In the genomic region with DNA sequence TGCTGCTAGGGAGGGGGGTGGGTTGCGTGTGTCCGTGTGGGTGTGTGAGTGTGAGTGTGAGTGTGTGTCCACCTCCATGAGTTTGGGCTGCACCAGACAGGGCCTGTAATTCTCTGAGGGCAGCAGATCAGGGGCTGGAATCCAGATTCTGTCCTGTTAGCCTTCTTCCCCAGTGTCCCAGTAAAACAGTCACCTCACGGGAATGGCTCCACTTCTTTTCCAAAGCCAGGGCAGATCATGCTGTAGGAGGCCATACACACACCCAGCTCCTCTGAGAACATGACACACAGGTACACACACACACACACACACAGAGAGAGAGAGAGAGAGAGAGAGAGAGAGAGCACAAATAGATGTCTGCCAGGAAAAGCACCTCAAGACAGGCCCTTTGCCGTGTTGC, we compare ENCODE assay signal across 9 mouse cellular contexts. TPM values are rescaled to one million over a fixed set of nuclear protein-coding genes. Genes with fewer than 3 reads are reported as not detected.
DNase-seq lines count a peak whose midpoint lies in the region; ATAC-seq and TF ChIP-seq lines count a peak whose summit lies in the region.
"Had no signal": no experiment of that assay in that cellular context is flagged by ENCODE, and none has a peak within 500 bp of the region (broad histone marks: within the 10 kb centered on the region; RNA-seq: fewer than 3 reads in every experiment).

No protein-coding gene starts in this region.

- no peak overlapping the region for H3K27ac ChIP-seq in kidney, postnatal 0 days
- H3K27ac ChIP-seq in embryonic facial prominence, embryonic 14.5 days (replicated peaks; ENCODE audit: low read depth, low read length), result no peak overlapping the region
- H3K27ac ChIP-seq in hindbrain, postnatal 0 days, result peak overlapping the region; percentile 81; the same call in 1 of the 2 replicates
- peak overlapping the region; percentile 60; the same call in 1 of the 2 replicates for H3K27ac ChIP-seq in midbrain, postnatal 0 days (ENCODE audit: low read depth, low read length)

- no peak for TF ChIP-seq CTCF in kidney, postnatal 0 days (IDR thresholded peaks at IDR 0.05; ENCODE audit: low read depth)
- no peak for TF ChIP-seq CTCF in hindbrain, postnatal 0 days (IDR thresholded peaks at IDR 0.05; ENCODE audit: low read depth)
- no peak for TF ChIP-seq CTCF in midbrain, postnatal 0 days (IDR thresholded peaks at IDR 0.05)

- H3K9me3 ChIP-seq in kidney, postnatal 0 days (replicated peaks; ENCODE audit: low read length), result no peaks in the 10 kb centered on the region
- H3K9me3 ChIP-seq in embryonic facial prominence, embryonic 14.5 days (ENCODE audit: control insufficient read depth, low read length), result no peaks in the 10 kb centered on the region
- H3K9me3 ChIP-seq in hindbrain, postnatal 0 days (ENCODE audit: low read length), result no peaks in the 10 kb centered on the region
- H3K9me3 ChIP-seq in midbrain, postnatal 0 days (ENCODE audit: low read length), result no peaks in the 10 kb centered on the region
- H3K9me3 ChIP-seq: megakaryocyte, embryonic 14.5 days had no signal

- peak overlapping the region; percentile 37; the same call in 1 of the 2 replicates for H3K4me3 ChIP-seq in kidney, postnatal 0 days (replicated peaks; ENCODE audit: low read depth, low read length)
- peak overlapping the region; percentile 41 for H3K4me3 ChIP-seq in embryonic facial prominence, embryonic 14.5 days (ENCODE audit: low read depth, low read length)
- peak overlapping the region; percentile 62 for H3K4me3 ChIP-seq in hindbrain, postnatal 0 days (ENCODE audit: low read length)
- peak overlapping the region; percentile 79 for H3K4me3 ChIP-seq in midbrain, postnatal 0 days (ENCODE audit: low read depth, low read length)

- 34% methylated on average over 4 of the region's 4 CpGs for WGBS in kidney, postnatal 0 days
- 37% methylated on average over 4 of the region's 4 CpGs for WGBS in embryonic facial prominence, embryonic 14.5 days
- 23% methylated on average over 4 of the region's 4 CpGs for WGBS in hindbrain, postnatal 0 days
- WGBS in midbrain, postnatal 0 days, result 40% methylated on average over 4 of the region's 4 CpGs

- peak overlapping the region; percentile 71 for H3K4me2 ChIP-seq in kidney, postnatal 0 days (ENCODE audit: low read length)
- H3K4me2 ChIP-seq in embryonic facial prominence, embryonic 14.5 days (ENCODE audit: low read depth, low read length), result peak overlapping the region; percentile 95
- H3K4me2 ChIP-seq in hindbrain, postnatal 0 days (ENCODE audit: low read depth, low read length), result peak overlapping the region; percentile 82
- peak overlapping the region; percentile 97 for H3K4me2 ChIP-seq in midbrain, postnatal 0 days (ENCODE audit: low read depth, low read length, poor library complexity, severe bottlenecking)

- no peaks in the 10 kb centered on the region for H3K36me3 ChIP-seq in kidney, postnatal 0 days (ENCODE audit: insufficient read depth, low read length)
- no peaks in the 10 kb centered on the region for H3K36me3 ChIP-seq in embryonic facial prominence, embryonic 14.5 days (ENCODE audit: control insufficient read depth, insufficient read depth, low read length)
- H3K36me3 ChIP-seq in hindbrain, postnatal 0 days (ENCODE audit: insufficient read depth, low read length), result no peaks in the 10 kb centered on the region
- no peaks in the 10 kb centered on the region for H3K36me3 ChIP-seq in midbrain, postnatal 0 days (ENCODE audit: insufficient read depth, low read length)

- H3K27me3 ChIP-seq in kidney, postnatal 0 days (ENCODE audit: insufficient read depth, low read length), result peaks cover 29% of the 10 kb centered on the region
- peaks cover 43% of the 10 kb centered on the region for H3K27me3 ChIP-seq in embryonic facial prominence, embryonic 14.5 days (replicated peaks; ENCODE audit: control insufficient read depth, insufficient read depth, low read length)
- H3K27me3 ChIP-seq in hindbrain, postnatal 0 days (ENCODE audit: insufficient read depth, low read length), result no peaks in the 10 kb centered on the region
- no peaks in the 10 kb centered on the region for H3K27me3 ChIP-seq in midbrain, postnatal 0 days (ENCODE audit: insufficient read depth, low read length)

- no peak for DNase-seq in kidney, postnatal 0 days (ENCODE audit: low spot score)
- no peak for DNase-seq in kidney, postnatal 36 days
- no peak for DNase-seq in embryonic facial prominence, embryonic 14.5 days (ENCODE audit: low spot score)
- DNase-seq in hindbrain, postnatal 0 days (ENCODE audit: low spot score), result no peak
- no peak for DNase-seq in midbrain, postnatal 0 days (ENCODE audit: low spot score)
- DNase-seq in thymus, postnatal 4 days, result no peak
- no peak for DNase-seq in frontal cortex, postnatal 10 days (ENCODE audit: low spot score in 2 of 2)
- no peak for DNase-seq in thymus, postnatal 14 days

- H3K4me1 ChIP-seq in kidney, postnatal 0 days (replicated peaks; ENCODE audit: insufficient read depth, low read length), result peaks cover 8% of the 10 kb centered on the region
- peaks cover 9% of the 10 kb centered on the region for H3K4me1 ChIP-seq in embryonic facial prominence, embryonic 14.5 days (ENCODE audit: control insufficient read depth, insufficient read depth, low read length)
- peaks cover 41% of the 10 kb centered on the region for H3K4me1 ChIP-seq in hindbrain, postnatal 0 days (ENCODE audit: insufficient read depth, low read length)
- peaks cover 9% of the 10 kb centered on the region for H3K4me1 ChIP-seq in midbrain, postnatal 0 days (ENCODE audit: insufficient read depth, low read length)

- no peak for ATAC-seq in kidney, postnatal 0 days (replicated peaks; ENCODE audit: low FRiP score, low read depth)
- no peak for ATAC-seq in embryonic facial prominence, embryonic 14.5 days (ENCODE audit: low read depth)
- no peak for ATAC-seq in hindbrain, postnatal 0 days
- ATAC-seq in midbrain, postnatal 0 days (ENCODE audit: low FRiP score), result no peak; the same call in 1 of the 2 replicates

- no peak overlapping the region for H3K9ac ChIP-seq in kidney, postnatal 0 days (ENCODE audit: low read depth, low read length)
- 0 out of 2 replicates have a peak overlapping the region, but pooled peaks have one; percentile 50 for H3K9ac ChIP-seq in embryonic facial prominence, embryonic 14.5 days (ENCODE audit: low read depth, low read length)
- H3K9ac ChIP-seq in hindbrain, postnatal 0 days (replicated peaks; ENCODE audit: low read length), result peak overlapping the region; percentile 76
- H3K9ac ChIP-seq in midbrain, postnatal 0 days (replicated peaks; ENCODE audit: low read length, poor library complexity, severe bottlenecking), result peak overlapping the region; percentile 85

RNA-seq across cellular contexts. Expression of gene Kcnk3, which starts 1.1 kb away (rescaled TPM):
- 1.8 and 2.0 TPM in 2 replicates for polyA plus RNA-seq in kidney, postnatal 0 days (2015; fragmentation: Nextera tagmentation; extraction: Ambion mirVana)
- polyA plus RNA-seq in embryonic facial prominence, embryonic 14.5 days (2014; fragmentation: Nextera tagmentation; extraction: Ambion mirVana), result 2.0 and 2.9 TPM in 2 replicates
- total RNA-seq in hindbrain, postnatal 0 days (2014; rRNA removed), result 23.2 and 30.3 TPM in 2 replicates
- polyA plus RNA-seq in hindbrain, postnatal 0 days (2015; fragmentation: Nextera tagmentation; extraction: Ambion mirVana), result 11.5 and 12.7 TPM in 2 replicates
- 18.8 and 21.8 TPM in 2 replicates for total RNA-seq in midbrain, postnatal 0 days (2014; rRNA removed)
- polyA plus RNA-seq in midbrain, postnatal 0 days (2015; fragmentation: Nextera tagmentation; extraction: Ambion mirVana), result 12.2 and 12.3 TPM in 2 replicates

RNA-seq across cellular contexts. Expression of gene Cib4, which starts 43.4 kb away (rescaled TPM):
- polyA plus RNA-seq in kidney, postnatal 0 days (2015; fragmentation: Nextera tagmentation; extraction: Ambion mirVana), result not detected in 2 replicates
- polyA plus RNA-seq in embryonic facial prominence, embryonic 14.5 days (2014; fragmentation: Nextera tagmentation; extraction: Ambion mirVana), result not detected in 2 replicates
- not detected in 2 replicates for total RNA-seq in hindbrain, postnatal 0 days (2014; rRNA removed)
- not detected in 2 replicates for polyA plus RNA-seq in hindbrain, postnatal 0 days (2015; fragmentation: Nextera tagmentation; extraction: Ambion mirVana)
- not detected in 2 replicates for total RNA-seq in midbrain, postnatal 0 days (2014; rRNA removed)
- not detected in 2 replicates for polyA plus RNA-seq in midbrain, postnatal 0 days (2015; fragmentation: Nextera tagmentation; extraction: Ambion mirVana)

RNA-seq across cellular contexts. Expression of gene Slc35f6, which starts 58.7 kb away (rescaled TPM):
- polyA plus RNA-seq in kidney, postnatal 0 days (2015; fragmentation: Nextera tagmentation; extraction: Ambion mirVana), result 24.8 and 26.7 TPM in 2 replicates
- polyA plus RNA-seq in embryonic facial prominence, embryonic 14.5 days (2014; fragmentation: Nextera tagmentation; extraction: Ambion mirVana), result 26.5 and 33.1 TPM in 2 replicates
- total RNA-seq in hindbrain, postnatal 0 days (2014; rRNA removed), result 70.6 and 95.8 TPM in 2 replicates
- polyA plus RNA-seq in hindbrain, postnatal 0 days (2015; fragmentation: Nextera tagmentation; extraction: Ambion mirVana), result 29.6 and 31.3 TPM in 2 replicates
- total RNA-seq in midbrain, postnatal 0 days (2014; rRNA removed), result 62.5 and 65.3 TPM in 2 replicates
- 25.1 and 30.9 TPM in 2 replicates for polyA plus RNA-seq in midbrain, postnatal 0 days (2015; fragmentation: Nextera tagmentation; extraction: Ambion mirVana)

Comparison
In these comparisons a context has a peak if more than half of its experiments do, and no peak if none do; other contexts are left out.
1. H3K27ac ChIP-seq: peak in hindbrain, postnatal 0 days (single experiment) and midbrain, postnatal 0 days (single experiment); none in kidney, postnatal 0 days (single experiment) and embryonic facial prominence, embryonic 14.5 days (single experiment).
2. Peak in every context shown above with its lines, with median percentiles within 50 percentile points of each other: H3K4me2 ChIP-seq and H3K4me3 ChIP-seq.